Mouse (Mus musculus) midbrain, embryonic 11.5 days (tissue): ENCODE measurements around the gene Hist1h2ak. TPM values are rescaled to one million over a fixed set of nuclear protein-coding genes. Genes with fewer than 3 reads are reported as not detected.
A peak's percentile ranks its signal among the peaks of the same experiment; 100 is the strongest.
"Not testable (repeated sequence)": the region's sequence is repeated elsewhere in the genome, so short reads cannot be mapped to it uniquely, and the experiment has no call there.

Experiments
- ATAC-seq: fragments of 200-750 bp; cut with Nextera tagmentation; 2 replicates; pipeline ENCODE4 v1.8.0; 2017; ENCODE audit warnings: moderate TSS enrichment, moderate library complexity; ENCODE audit not compliant: low FRiP score
- DNase-seq: peaks from one replicate; pipeline ENCODE4 v3.0.0; 2015; ENCODE audit warnings: low spot score; ENCODE audit errors: missing footprints
- H3K27ac ChIP-seq: fragments of 300-500 bp; sonication (generic); 2 replicates; pipeline ENCODE4 v1.5.1; 2014; ENCODE audit warnings: low read depth, low read length
- H3K27me3 ChIP-seq: fragments of 300-500 bp; sonication (generic); 2 replicates; pipeline ENCODE4 v1.6.1; 2014; ENCODE audit warnings: mild to moderate bottlenecking, low read length, moderate library complexity, mixed read lengths; ENCODE audit not compliant: control insufficient read depth, insufficient read depth
- H3K36me3 ChIP-seq: fragments of 300-500 bp; sonication (generic); 2 replicates; pipeline ENCODE4 v1.6.1; 2014; ENCODE audit warnings: mild to moderate bottlenecking, low read length, moderate library complexity, mixed read lengths; ENCODE audit not compliant: control insufficient read depth, insufficient read depth
- H3K4me1 ChIP-seq: fragments of 300-500 bp; sonication (generic); 2 replicates; pipeline ENCODE4 v1.6.1; 2014; ENCODE audit warnings: low read length; ENCODE audit not compliant: control insufficient read depth, insufficient read depth
- H3K4me2 ChIP-seq: fragments of 300-500 bp; sonication (generic); 2 replicates; pipeline ENCODE4 v1.6.1; 2014; ENCODE audit warnings: mild to moderate bottlenecking, moderate library complexity
- H3K4me3 ChIP-seq: fragments of 300-500 bp; sonication (generic); 2 replicates; pipeline ENCODE4 v1.5.1; 2014; ENCODE audit warnings: low read depth, low read length
- H3K9ac ChIP-seq: fragments of 300-500 bp; sonication (generic); 2 replicates; pipeline ENCODE4 v1.6.1; 2014; ENCODE audit warnings: low read length
- H3K9me3 ChIP-seq: fragments of 300-500 bp; sonication (generic); 2 replicates; pipeline ENCODE4 v1.6.1; 2016; ENCODE audit warnings: low read length; ENCODE audit not compliant: control insufficient read depth
- WGBS: fragments of 180-500 bp; shearing (Covaris S2); extraction: QIAGEN DNeasy Blood & Tissue Kit; methylation state at CpG from one replicate; pipeline ENCODE4 v1.1.7; 2014; 5-methylcytosine and 5-hydroxymethylcytosine counted together
- polyA plus RNA-seq: library from polyadenylated mRNA; unstranded; fragments of >200 nt; fragmentation: Nextera tagmentation; extraction: Ambion mirVana; gene quantifications from 2 replicates; pipeline ENCODE4 v1.2.1, GENCODE M21; 2014

The Hist1h2ak gene
- polyA plus RNA-seq, 1 experiment from 2014 or later: 10.7 TPM

DNA sequence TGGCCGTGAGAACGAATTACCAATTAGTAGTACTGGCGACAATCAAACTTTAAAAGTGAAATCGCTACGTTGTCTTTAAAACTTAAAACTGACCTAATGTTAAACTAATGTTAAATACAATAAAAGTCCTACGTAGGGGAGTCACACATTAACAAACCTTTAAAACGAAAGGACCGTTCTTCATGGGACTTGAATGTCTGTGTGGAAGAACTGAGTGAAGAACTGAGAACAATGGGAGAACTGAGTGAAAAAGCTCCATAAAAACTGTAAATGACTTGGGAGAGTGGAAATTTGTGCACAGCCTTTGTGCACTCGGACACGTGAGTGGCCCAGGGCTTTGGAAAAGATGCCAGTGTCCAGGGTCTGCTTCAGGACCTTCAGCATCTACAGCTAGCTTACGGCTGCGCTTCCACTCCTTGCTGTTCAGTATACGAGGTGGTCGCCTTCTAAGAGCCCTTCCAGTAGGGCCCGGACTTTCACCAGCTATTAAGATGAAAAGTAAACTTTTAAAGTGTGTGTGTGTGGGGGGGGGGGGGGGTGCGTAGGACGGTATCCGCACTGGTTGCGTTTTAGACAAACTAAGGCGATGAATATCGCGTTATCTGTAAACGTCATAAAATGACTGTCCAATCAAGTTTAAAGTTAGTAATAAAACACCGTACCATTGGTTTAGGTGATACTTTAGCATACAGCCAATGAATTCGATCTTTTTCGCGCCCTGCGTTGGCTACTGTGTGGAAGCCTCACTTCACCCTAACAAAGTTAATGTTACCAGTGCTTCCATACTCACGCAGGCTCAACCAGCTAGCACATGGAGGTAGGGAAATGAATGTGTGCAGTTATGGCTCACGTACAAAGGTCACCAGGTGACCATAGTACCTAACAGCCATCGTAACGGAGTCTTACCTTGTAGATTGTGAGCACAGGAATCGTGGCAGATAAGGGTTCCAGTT lies 25.5 kb upstream of the Hist1h2ak start:
- ATAC-seq (peak; percentile 84), DNase-seq (peak; percentile 97)
- no peaks in the 10 kb centered on the region for H3K36me3 ChIP-seq
- peak overlapping the region; percentile 94 for H3K4me2 ChIP-seq
- peak overlapping the region; percentile 79 for H3K9ac ChIP-seq
- peak overlapping the region; percentile 98 for H3K27ac ChIP-seq
- peaks cover 22% of the 10 kb centered on the region for H3K4me1 ChIP-seq
- H3K4me3 ChIP-seq: peak overlapping the region; percentile 46
- 5% methylated on average over 33 of the region's 33 CpGs for WGBS
- H3K27me3 ChIP-seq: no peaks in the 10 kb centered on the region
- H3K9me3 ChIP-seq: no peaks in the 10 kb centered on the region

DNA sequence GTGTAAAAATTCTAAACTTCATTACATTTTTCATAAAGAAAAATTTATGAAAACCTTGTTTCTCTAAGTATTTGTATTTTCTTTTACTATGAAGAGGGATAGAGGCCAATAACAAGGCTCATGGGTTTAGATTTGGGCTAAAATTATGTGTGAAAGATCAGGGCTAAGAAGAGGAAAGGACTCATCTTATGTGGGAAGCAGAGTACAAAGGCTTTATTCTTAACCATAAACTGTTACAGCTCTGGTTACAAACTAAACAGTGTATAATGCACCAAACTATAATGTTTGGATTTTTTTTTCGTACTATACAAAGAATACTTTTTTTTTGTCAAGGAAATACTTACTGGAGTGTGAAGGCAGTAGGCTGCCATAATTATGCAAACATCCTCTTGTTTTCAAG lies 2.1 kb upstream of the Hist1h2ak start:
- H3K36me3 ChIP-seq: no peaks in the 10 kb centered on the region
- no peak for ATAC-seq
- WGBS: 72% methylated on average over 1 of the region's 1 CpGs
- no peak overlapping the region for H3K27ac ChIP-seq
- 0 out of 2 replicates have a peak, but pooled peaks cover 6% of the 10 kb centered on the region for H3K4me1 ChIP-seq
- H3K9me3 ChIP-seq: no peaks in the 10 kb centered on the region
- H3K9ac ChIP-seq: no peak overlapping the region
- H3K27me3 ChIP-seq: no peaks in the 10 kb centered on the region
- H3K4me2 ChIP-seq: no peak overlapping the region
- H3K4me3 ChIP-seq: no peak overlapping the region
- DNase-seq: no peak

DNA sequence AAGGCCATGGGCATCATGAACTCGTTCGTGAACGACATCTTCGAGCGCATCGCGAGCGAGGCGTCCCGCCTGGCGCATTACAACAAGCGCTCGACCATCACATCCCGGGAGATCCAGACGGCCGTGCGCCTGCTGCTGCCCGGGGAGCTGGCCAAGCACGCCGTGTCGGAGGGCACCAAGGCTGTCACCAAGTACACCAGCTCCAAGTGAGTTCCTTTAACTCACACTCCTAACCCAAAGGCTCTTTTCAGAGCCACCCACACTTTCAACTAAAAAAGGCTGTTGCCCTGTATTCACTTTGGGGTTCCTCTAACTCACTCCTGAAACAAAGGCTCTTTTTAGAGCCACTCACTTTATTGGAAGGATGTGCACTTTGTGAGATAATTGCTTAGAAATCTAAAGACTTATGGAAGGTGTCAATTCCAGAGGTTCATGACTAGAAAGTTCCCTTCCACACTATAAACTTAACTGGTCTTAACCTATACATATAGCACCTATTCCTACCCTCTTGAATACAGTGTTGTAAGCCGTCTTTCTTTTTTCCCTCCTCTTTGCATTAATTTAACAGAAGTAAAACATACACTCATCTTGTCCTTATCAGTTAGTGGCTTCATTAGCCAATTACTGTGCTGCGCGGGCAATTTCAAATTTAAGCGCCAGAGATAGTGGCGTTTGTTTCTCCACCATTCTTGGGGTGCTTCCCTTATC lies 821 bp upstream of the Hist1h2ak start:
- DNase-seq: peak; percentile 92
- H3K9me3 ChIP-seq, H3K4me1 ChIP-seq, H3K36me3 ChIP-seq, H3K27me3 ChIP-seq, ATAC-seq: not testable (repeated sequence)
- Histone ChIP-seq H3K4me2 (peak overlapping the region; percentile 62), H3K9ac (peak overlapping the region; percentile 69), H3K4me3 (peak overlapping the region; percentile 44), H3K27ac (peak overlapping the region; percentile 91)
- 1% methylated on average over 15 of the region's 26 CpGs for WGBS

DNA sequence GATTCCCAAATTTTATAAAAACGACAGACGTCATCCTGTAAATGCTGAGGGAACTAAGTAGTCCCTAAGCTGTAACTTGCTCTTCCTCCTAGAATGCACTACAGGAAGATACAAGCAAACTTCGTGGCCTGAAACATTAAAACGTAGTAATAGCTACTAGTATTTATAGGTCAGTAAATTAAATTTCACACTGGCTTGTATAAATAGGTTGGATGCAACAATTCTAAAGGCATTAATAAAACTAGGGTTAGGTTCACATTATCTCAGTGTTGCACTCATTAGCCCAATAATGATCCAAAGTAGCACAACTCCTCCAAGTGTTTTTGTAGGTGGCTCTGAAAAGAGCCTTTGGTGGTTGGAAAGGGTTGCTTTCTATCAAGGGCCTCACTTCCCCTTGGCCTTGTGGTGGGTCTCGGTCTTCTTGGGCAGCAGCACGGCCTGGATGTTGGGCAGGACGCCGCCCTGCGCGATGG lies 540 bp downstream of the Hist1h2ak start:
- DNase-seq (peak; percentile 93), ATAC-seq (no peak)
- WGBS: 2% methylated on average over 10 of the region's 10 CpGs
- Histone ChIP-seq H3K4me3 (peak overlapping the region; percentile 34), H3K27me3 (no peaks in the 10 kb centered on the region), H3K4me1 (peaks cover 10% of the 10 kb centered on the region; the same call in 1 of the 2 replicates), H3K9me3 (no peaks in the 10 kb centered on the region), H3K4me2 (peak overlapping the region; percentile 61), H3K9ac (peak overlapping the region; percentile 72), H3K27ac (peak overlapping the region; percentile 91), H3K36me3 (no peaks in the 10 kb centered on the region)

DNA sequence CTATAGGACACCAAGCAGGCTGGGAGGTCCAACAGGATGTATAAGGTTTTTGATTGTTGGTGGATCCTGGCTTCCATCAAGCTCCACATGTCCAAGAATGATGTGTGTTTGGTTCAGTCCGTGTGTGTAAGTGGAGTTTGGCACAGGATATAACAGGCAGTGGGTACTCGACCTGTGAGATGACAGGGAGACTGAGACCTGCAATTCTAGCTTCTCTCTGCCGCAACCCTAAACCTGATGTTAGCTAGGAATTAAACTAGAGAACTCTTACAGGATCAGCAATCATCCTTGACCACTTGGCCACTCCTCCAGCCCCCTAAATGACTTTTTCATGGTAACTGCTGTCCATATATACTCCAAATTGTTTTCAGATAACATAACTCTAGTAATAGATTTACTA lies 1.3 kb downstream of the Hist1h2ak start:
- Histone ChIP-seq H3K36me3 (no peaks in the 10 kb centered on the region), H3K9ac (peak overlapping the region; percentile 72; the same call in 1 of the 2 replicates), H3K27me3 (no peaks in the 10 kb centered on the region), H3K4me2 (peak overlapping the region; percentile 61), H3K9me3 (no peaks in the 10 kb centered on the region), H3K4me1 (peaks cover 10% of the 10 kb centered on the region; the same call in 1 of the 2 replicates), H3K4me3 (no peak overlapping the region), H3K27ac (peak overlapping the region; percentile 91)
- 42% methylated on average over 3 of the region's 3 CpGs for WGBS
- DNase-seq: peak; percentile 89
- ATAC-seq: no peak

DNA sequence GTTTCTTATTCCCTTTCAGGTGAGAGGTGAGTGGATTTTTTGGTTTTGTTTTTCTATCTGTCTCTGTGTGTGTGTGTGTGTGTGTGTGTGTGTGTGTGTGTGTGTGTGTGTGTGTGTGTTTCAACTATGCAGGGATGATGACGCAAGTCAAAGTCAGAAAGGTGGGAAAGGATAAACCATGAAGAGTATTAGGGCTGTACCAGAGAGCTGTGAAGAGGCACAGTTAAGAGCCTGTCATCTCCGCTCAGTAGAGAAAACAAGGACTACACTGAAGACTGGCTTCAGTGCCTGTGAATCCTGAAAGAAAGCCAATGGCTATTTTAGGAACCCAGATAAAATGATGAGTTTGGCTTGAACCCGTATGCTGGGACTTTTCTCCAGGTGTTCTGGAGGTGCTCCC lies 1.8 kb downstream of the Hist1h2ak start:
- Histone ChIP-seq H3K27me3 (no peaks in the 10 kb centered on the region), H3K4me2 (no peak overlapping the region), H3K4me3 (no peak overlapping the region), H3K36me3 (no peaks in the 10 kb centered on the region), H3K9ac (no peak overlapping the region), H3K9me3 (no peaks in the 10 kb centered on the region), H3K4me1 (peaks cover 10% of the 10 kb centered on the region; the same call in 1 of the 2 replicates), H3K27ac (peak overlapping the region; percentile 91)
- ATAC-seq (no peak), DNase-seq (no peak)
- WGBS: 77% methylated on average over 3 of the region's 3 CpGs

DNA sequence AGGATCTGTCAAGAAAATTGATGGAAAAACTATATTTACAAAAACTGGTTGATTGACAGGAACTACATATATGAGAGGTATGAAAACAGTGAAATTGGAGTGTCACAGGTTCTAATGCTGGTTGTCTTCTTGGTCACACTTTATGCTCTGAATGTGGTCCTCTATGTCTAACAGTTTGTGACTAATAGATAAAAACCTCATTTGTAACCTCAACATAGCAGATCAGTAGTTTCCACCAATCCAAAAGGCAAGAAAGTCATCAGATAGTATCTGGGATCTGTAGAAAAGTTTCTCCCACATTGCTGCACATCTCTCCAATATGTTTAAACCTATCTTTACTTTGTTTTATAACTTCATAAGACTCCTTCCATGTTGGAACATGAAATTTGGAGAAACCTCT lies 2.2 kb downstream of the Hist1h2ak start:
- no peak overlapping the region for H3K4me2 ChIP-seq
- peak overlapping the region; percentile 40; the same call in 1 of the 2 replicates for H3K27ac ChIP-seq
- H3K9me3 ChIP-seq: no peaks in the 10 kb centered on the region
- H3K36me3 ChIP-seq: no peaks in the 10 kb centered on the region
- no peak overlapping the region for H3K4me3 ChIP-seq
- peaks cover 10% of the 10 kb centered on the region; the same call in 1 of the 2 replicates for H3K4me1 ChIP-seq
- ATAC-seq (no peak), DNase-seq (no peak)
- H3K27me3 ChIP-seq: no peaks in the 10 kb centered on the region
- no peak overlapping the region for H3K9ac ChIP-seq

DNA sequence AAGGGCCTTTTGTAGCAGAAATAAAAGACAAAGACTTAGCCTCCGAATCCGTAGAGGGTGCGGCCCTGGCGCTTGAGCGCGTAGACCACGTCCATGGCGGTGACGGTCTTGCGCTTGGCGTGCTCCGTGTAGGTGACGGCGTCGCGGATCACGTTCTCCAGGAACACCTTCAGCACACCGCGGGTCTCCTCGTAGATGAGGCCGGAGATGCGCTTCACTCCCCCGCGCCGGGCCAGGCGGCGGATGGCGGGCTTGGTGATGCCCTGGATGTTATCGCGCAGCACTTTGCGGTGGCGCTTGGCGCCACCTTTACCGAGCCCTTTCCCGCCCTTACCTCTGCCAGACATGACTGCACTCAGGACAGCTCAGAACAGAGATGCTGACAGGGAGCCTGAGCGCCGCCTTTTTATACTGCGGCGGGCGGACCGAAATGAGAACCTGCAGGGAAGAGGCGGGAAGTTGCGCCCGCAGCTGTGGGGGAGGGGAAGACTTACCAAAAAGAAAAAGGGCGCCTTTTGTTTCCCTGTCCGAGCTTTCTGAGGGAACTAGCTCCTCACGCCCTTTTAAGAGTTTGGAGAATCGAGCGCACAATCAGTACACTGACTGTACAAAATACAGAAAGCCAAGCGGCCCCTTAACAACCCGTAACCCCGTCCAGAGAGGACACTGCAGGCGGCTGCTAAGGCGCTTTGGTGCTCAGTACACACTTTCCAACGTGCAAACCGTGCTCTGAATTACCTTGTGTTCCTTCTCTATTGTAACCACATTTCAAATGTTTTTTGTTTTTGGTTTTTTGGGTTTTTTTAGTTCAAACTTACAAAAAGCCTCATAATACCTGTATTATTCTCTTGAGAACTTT lies 3.2 kb downstream of the Hist1h2ak start, which contains the start of gene Hist1h4k:
Hist1h4k (minus strand) TSS at position 347 of the 859 bp plus-strand sequence.
- DNase-seq (peak; percentile 100), ATAC-seq (peak; percentile 85)
- Histone ChIP-seq H3K9ac (peak within 1 kb of the TSS; percentile 72), H3K4me3 (peak within 1 kb of the TSS; percentile 56), H3K4me1 (peaks cover 10% of the 10 kb centered on the region; the same call in 1 of the 2 replicates), H3K27ac (peak within 1 kb of the TSS; percentile 94), H3K4me2 (peak within 1 kb of the TSS; percentile 87)
- WGBS: under 1% methylated on average over 39 of the region's 56 CpGs
- not testable (repeated sequence) for H3K9me3 ChIP-seq, H3K27me3 ChIP-seq, H3K36me3 ChIP-seq
